Mouse (Mus musculus) adrenal gland, adult (tissue): ENCODE measurements at regions not wholly inside any gene's neighbourhood (a gene's known extent, or its start where the extent isn't known, plus 50 kb on each side); places are given as distances from the start of the nearest gene placed in this dataset.
A peak's percentile ranks its signal among the peaks of the same experiment; 100 is the strongest.

ENCODE experiments used
- DNase-seq, 2 experiments: peaks; one replicate each; pipeline ENCODE4 v3.0.0; 2022 to 2023; ENCODE audit warnings: low spot score in 1 of 2; ENCODE audit not compliant: inconsistent age in 2 of 2

DNA sequence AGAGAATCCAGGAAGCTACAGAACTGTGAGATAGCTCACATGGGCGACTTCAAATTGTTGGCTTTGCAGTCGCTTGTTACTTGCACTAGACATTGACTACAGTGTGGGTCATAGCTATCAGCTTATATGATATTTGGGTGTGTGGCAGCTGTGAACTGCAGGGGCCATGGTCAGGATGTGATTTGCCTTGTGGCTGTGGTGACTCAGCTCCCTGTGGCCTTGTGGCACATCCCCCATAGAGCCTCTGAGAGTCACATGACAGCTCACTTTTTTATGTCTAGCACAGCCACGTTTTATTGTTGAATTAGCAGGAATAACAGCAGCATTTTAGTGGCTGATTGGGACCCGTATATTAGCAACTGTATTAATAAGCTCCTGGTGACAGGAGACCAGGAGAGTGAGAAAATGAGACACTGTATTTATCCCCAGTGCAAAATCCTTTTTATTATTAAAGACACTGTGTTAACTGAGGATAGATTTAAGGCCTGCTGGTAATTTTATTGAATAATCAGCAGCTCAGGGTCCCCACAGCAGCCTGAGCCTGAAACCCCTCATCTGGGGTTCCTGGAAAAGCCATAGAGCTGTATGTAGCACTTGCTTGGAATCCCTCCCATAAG is 141.7 kb downstream of the 9530068E07Rik start:
- DNase-seq: peak; percentile 82 to 91

DNA sequence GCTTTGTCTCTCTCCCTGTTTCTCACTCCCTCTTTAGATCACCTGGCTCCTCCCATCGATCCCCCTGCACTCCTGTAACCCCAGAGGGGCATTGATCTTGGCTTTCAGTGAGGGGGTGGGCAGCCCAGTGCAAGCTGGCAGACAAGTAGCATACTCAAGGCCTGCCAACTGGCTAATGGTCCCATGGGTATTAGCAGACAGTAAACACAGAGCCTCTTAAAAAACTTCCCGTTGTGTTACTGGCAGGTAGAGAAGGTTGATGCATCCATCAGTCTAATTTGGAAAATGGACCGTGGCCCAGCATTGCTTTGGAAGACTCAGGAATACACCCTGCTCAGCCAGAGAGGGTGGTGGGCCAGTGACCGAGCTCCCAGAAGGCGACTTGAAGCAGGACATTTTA is 145.0 kb downstream of the 9530068E07Rik start:
- DNase-seq: no peak

DNA sequence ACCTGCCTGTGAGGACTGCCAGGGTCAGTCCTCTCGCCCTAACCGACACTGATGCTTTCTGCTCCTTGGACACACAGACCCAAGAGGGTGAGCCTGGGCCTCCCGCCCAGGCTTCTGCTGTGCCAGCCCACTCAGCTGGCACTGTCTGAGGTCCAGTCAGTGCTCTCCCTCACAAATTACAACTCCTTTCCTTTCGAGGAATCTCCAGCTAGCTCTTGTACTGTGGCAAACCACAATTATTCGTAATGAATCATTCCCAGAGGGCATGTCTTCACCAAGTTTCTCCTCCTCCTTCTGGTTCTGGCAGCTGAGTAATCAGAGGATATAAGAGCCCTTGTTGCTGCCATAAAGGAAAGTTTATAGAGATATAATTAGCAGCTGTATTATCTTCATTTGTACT is 155.2 kb downstream of the 9530068E07Rik start:
- DNase-seq: peak; percentile 56 to 64

DNA sequence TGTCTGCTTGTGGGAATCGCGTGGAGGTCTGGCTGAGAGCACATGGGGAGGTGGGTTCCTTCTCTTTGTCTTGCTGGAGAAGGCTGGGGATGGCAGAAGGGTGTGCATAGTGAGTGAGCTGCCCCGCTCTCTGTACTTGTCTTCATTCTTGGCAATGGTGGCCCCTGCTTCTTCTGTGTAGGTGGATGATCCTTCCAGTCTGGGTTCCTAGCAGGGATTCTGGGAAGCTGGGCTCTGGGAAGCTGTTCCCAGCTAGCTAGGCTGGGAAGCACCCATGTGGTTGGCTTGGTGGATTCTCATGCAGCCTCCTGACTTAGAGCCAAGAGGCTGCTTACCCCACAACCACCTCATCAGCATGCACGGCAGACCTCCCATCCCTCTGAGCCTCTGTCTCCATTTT is 156.6 kb downstream of the 9530068E07Rik start:
- no peak for DNase-seq

DNA sequence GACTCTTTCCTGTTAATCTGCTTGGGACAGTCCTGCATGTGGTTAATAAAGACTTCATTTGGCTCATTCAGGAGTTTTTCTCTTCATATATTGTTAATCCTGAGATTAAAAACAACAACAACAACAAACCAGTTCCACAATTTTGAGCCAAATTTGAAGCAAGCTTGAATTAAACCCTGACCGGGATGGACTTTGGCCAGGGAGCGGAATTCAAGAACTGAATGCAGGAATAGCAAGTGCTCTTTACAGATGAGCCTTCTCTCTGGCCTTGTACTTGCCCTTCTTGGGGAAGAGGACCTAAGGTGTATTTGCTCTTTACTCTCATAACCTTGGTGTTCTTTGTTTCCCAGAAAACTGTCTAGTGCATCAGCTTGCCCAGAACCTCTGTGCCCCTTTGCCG is 161.6 kb downstream of the 9530068E07Rik start:
- no peak for DNase-seq

DNA sequence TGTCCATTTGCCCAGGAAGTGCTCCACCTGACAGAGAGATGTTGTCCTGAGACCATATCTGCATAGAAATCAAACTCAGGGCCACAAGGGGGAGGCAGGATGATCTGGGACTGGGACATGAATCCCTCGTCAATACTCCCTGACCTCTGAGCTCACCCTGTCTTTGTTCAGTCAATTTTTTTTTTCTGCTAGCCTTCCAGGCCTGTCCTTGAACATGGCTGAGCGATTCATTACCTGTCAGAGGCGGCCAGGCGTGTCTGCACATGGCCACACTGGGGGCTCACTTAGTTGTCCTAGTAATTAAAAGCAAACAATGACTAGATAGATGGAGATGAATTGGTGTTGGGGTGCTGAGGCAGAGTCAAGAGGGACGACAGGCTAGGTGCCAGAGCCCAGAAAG is 162.6 kb downstream of the 9530068E07Rik start:
- DNase-seq: peak; percentile 58 to 85

DNA sequence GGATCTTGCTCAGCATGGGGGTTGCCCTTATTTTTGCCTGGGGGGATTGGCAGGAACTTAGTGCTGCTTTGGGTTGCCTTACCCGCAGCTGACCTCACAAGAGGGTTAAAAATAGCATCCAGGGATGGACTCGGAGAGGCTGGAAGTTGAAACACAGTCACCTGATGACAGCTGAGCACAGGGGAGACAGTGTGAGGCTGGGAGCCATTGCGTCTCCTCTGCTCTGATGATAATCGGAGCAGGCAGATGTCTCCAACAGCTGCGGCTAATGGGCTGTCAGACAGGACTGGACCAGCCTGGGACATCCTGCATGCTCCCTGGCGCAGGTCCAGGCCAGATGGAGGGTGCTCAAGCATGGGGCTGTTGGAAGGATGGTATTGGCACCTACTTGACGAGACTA is 165.1 kb downstream of the 9530068E07Rik start:
- no peak for DNase-seq

DNA sequence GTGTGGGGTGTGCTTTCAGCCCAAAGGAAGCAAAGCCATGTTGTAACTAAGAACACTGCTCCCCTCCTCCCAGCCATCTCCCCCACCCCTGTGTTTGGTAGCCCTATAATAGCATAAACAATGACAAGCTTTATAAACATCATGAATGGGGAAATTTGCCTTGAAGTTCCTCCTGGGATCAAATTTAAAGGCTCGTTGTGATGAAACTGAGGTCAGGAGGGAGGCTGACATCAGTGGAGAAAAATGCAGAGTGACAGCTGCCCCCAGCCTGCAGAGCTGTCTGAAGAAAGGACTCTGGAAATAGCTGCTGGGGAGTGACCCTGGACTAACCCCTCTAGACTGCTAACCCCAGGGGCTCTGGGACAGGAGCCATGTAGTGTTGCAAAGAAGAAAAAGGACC is 169.2 kb downstream of the 9530068E07Rik start:
- DNase-seq: peak in 1 of 2 experiments; percentile 49

DNA sequence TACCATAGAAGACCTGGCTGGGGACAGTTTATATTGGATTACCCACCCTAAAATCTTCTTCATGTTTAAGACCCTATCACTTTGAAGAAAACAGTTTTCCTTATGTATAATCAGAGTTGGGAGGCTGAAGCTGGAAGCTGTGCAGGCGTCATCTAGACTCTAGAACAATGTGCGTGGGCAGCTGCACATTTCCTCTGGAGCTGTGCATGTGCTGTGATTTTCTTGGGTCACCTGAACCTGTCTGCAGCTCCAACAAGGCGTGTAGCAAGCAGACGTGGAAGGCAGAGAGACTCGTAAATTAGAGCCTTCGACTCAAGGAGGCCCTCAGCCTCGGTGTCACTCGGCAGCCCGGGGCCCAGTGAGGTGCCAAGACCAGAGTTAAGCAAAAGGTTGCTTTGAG is 169.8 kb downstream of the 9530068E07Rik start:
- DNase-seq: no peak

DNA sequence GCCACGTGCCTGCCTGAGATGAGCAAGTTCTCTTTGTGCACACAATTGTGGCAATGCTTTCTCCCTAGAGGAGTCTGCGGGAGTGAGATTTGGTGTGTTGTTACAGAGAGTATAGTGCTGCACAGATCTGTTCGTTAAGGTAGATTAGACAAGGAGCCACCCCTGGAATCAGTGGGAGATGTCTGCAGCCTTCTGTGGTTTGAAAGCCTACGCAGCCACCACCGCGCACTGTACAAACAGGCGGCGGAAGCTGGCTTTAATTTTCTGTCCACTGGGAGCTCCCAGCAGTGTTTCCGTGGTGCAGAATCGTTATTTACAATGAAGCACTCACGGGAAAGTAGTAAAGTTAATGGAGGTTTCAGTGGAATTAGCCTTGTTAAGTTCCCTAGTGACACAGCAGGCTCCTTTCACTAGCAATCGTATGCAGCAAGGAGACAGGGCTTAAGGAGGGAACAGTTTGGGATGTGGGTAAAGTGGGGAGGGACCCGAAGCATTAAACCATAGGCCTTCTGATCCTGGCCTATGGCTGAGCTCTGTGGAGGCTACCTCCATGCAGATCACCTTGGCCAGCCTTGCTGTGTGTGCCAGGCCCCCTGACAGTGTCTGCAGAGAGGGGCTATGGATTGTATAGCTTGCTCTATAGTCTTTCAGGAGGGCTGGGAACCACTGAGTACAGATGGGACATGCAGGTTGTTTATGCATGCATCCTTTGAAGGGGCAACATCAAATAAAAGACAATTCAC is 171.9 kb downstream of the 9530068E07Rik start:
- no peak for DNase-seq

DNA sequence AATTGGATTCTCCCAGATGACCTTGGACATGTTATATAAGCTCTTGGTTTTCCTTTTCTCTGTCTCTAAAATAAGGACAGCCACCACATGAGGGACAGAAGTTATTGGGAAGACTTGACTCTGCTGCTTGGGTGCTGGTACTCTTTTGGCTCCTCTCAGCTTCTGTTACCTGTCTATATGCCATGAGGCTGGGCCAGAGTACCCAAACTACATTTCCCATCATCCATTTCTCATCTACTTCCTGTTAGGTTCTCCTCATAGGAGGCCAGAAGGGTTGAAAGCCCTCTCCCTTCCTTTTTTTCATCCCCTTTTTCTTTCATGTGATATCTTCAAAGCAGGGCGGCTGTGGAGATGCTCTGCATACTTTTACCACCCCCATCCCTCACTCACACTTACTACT is 172.6 kb downstream of the 9530068E07Rik start:
- DNase-seq: peak in 1 of 2 experiments; percentile 40

DNA sequence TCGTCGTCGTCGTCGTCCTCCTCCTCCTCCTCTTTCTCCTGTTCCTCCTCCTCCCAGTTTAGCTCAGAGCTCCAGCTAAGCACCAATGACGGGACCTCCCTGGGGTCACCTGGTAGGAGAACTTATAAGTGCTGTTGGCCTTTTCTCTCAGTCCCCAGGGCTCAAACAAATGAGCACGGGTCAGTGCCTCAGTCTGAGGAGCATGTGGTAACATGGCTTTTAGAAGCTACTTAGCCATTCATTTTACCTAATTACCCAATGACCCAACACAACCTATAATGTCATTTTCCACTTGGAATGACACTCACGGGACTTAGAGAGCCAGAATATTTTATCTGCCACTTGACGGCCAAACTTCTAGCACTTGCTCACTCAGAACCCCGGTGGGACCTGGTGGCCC is 173.5 kb downstream of the 9530068E07Rik start:
- DNase-seq: no peak

DNA sequence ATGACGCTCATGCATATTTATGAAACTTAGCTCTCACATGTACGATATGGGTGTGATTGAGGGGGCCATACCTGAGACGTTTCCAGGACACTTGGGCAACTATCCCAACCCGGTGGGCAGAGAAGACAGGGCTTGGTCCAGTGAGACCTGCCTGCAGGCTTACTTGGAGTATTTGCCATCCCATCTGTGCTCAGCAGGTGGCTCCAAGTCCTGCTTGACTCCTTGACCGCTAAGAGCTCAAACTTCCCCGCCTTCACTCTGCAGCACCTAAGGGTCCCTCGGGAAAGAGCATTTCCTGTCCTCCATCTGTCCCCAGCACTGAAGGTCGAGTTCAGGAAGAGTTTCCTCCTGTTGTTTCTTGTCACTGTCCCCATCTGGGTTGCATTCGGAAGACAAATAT is 182.2 kb downstream of the 9530068E07Rik start:
- DNase-seq: peak in 1 of 2 experiments; percentile 18

DNA sequence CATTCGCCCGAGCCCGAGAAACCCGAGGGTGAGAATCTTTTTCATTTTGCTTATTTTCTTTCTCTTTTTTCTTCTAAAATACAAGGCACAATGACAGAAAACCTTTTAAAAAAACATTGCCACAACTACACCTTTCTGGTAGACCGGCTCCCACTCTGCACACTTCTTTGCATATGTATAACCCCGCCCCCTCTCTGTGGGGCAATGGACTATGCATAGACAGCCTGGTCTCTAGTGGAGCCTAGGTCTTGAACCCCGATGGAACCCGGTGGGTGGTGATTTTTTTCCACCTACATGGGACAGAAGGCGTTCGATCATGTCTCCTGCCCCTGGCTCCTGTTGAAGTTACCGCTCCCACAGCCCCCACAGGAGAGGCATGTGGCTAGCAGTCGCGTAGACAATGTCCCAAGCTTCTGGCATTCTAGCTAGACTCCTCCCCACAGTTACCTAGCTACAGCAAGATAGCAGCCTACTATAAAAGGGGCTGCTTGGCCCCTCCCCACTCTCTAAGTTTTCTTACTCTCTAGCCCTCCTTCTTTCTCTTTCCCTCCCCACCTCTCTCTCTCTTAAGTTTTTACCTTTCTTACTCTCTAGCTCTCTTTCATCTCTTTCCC is 183.6 kb downstream of the 9530068E07Rik start:
- DNase-seq: no peak

DNA sequence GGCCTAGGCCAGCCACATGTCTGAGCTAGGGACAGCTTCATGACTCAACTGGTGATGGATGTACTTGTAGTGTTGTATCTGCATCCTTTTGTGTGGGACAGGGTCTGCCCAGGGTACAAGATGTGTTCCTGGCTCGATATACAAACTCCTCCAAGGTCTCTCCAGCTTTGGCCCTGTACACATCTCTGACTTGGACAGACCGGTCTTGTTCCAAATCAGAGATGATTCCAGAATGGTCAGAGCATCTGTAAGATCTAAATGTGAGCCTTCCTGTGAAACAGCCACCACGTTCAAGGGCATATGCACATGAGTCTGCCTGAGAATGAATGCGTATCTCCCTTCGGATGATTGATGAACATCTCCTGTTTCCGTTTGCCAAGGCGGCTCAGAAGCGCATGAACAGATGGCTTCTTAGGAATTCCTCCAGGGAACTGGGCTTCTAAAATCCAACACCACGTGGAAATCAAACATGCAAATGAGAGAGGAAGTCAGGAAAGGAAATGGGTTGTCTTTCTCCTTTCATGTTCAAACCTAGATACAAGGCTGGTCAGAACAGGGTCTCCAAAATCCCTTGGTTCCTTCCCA is 172.7 kb upstream of the Fstl4 start:
- peak; percentile 63 to 80 for DNase-seq

DNA sequence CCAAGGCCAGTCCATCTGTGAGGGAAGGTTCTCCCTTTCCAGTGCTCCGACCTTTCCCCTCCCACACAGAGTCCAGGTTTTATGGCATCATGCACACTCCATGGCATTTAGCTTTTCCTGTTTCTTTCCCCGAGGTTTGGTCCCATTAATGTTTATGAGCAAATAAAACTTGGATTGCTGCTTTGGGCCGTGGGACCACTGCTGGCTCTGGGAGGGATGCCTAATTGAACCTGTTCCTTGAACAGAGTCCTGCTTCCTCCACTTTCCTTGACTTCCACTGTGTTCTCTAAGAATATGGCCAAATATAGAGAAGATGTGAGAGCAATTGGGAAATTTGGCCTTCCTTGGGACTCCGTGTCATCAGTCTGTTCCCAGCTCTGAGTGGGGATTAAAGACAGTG is 170.3 kb upstream of the Fstl4 start:
- DNase-seq: no peak

DNA sequence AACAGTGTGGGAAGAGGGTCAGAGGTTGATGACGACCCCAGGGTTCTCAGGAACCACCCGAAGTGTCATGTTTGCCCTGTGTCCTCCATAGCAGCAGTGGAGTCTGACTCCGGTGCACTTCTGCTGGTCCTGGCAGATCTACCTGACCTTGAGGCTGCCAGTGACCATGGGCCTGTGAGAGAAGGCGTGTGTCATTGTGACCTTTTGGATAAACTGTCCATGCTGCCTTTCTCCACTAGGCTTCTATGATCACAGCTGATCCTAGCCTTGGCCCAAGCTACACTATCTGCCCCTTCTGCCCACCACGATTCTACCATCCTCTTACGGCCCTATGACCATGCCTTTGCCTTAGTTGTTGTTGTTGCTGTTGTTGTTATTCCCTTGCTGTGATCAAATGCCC is 163.2 kb upstream of the Fstl4 start:
- DNase-seq: peak; percentile 79 to 89

DNA sequence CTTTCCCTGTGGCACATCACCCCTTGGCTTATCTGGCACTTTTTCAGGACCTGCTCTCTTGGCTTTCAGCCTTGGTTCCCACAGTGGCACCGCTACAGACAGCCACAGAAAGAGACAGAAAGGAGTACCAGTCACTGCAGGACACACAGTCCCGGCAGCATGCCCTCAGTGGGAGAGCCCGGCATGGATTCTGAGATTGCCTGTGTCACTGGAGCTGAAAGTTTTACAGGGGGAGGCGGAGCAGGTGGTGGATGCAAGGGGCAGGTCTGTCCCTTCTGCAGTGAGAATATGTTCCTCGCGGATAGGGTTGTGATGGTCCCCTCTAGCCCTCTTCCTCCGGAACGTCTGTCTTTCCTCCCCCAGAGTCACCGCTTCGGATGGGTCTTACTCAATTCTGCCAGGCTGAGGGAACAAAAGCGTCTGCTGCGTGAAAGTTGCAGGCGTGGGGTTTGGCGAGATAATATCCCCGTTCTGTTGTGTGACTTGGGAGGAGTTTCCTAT is 162.3 kb upstream of the Fstl4 start:
- peak; percentile 52 to 77 for DNase-seq

DNA sequence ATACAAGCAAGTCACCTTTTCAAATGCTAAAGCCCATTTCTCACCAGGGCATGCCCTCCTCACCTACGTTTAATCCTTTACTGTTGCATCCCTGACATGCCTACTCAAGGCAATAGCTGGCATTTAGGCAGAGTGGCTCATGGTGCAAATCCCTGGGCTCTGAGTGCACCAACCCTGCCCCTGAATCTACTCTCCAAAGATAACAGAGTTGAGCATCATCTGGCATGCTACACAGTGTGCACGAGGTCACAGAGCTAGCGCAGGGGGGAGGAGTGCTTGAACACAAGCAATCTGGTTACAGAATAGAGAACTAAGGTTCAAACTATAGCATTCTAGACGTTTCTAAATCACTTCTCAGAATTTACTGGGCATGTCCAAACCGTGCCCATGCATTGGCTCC is 161.6 kb upstream of the Fstl4 start:
- peak; percentile 57 to 78 for DNase-seq

DNA sequence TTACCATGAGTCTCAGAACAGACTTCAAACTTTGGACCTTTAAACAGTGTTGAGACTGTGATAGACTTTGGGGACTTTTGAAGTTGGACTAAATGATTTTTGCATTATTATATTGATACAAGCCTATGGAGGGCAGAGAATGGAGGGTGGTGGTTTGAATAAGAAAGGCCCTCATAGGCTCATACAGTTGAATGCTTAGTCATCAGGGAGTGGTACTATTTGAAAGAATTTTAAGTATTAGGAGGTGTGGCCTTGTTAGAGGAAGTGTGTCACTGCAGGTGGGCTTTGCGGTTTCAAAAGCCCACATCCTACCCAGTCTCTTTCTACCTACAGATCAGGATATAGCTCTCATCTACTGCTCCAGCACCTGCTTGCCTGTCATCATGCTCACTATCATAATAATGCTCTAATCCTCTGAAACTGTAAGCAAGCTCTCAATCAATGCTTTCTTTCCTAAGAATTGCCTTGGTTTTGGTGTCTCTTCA is 153.7 kb upstream of the Fstl4 start:
- no peak for DNase-seq

DNA sequence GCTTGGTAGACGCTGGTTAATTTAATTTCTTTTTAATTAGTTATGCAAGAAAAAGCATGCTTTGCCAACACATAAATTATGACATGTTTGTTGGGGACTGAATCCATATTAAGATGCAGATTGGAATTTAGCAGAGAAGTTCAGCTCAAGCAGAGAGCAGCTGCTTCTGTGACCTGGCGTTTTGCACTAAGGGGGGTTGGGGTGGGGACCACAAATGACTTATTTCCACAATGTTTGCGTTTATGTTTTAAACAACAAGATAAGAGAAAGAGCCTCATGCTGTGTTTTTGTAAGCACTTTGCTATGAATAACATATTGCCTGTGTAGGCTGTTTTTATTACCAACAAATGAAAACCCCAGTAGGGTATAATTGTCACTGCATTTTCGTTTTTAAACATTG is 148.8 kb upstream of the Fstl4 start:
- DNase-seq: no peak

DNA sequence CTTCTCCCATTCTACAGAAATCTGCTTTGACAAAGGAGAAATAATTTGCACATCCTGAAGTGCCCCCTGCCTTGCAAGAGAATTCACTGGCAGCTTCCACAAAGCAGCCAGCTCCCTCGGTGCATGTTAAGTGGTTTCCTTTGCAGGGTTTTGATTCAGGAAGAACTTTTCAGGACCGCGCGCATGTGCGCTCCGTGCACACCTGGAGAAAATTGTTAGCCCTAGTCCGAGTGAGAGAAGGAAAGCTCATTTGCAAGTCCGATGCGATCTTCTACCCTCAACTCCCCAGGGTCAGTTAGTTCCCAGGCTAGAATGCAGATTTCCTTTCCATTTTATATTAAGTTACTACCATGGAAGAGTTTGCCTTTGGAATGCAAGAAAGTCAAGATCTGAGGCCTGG is 145.8 kb upstream of the Fstl4 start:
- DNase-seq: no peak
